Mouse (Mus musculus) cerebellum, adult 2 months (tissue): ENCODE data around the gene Zbtb5.

Experiments used
- CTCF ChIP-seq: fragments of 200-500 bp; IDR thresholded peaks from 2 replicates; pipeline ENCODE4 v1.5.1; 2011; ENCODE audit warnings: low read depth, mild to moderate bottlenecking, control low read depth, low read length, moderate library complexity, borderline replicate concordance; ENCODE audit not compliant: insufficient read depth
- POLR2A ChIP-seq: fragments of 200-500 bp; IDR thresholded peaks from 2 replicates; pipeline ENCODE4 v1.6.1; 2011; ENCODE audit warnings: low read length, control low read depth, borderline replicate concordance; ENCODE audit not compliant: insufficient read depth

DNA sequence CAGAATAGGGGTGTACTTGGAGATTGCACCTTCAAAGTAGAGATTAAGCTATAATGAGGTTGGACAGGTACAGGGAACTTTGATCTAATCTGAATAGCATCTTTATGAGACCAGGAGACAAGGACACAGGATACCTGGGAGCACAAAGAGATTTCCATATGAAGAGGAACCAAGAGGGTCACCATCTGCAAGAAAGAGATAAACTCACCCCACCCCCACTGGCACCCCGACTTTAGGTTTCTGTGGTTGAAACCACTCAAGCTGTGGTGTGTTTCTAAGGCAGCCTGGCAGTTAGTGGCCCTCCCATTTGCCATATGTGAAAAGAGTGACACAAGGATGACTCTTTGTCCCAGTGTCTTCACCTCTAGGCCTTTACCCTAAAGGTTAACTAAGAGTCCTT, 70.0 kb downstream of the Zbtb5 start:
- TF ChIP-seq POLR2A = no peak
- no peak for TF ChIP-seq CTCF
